Mouse (Mus musculus): ENCODE data around the gene Msh4.

Msh4 gene

DNA sequence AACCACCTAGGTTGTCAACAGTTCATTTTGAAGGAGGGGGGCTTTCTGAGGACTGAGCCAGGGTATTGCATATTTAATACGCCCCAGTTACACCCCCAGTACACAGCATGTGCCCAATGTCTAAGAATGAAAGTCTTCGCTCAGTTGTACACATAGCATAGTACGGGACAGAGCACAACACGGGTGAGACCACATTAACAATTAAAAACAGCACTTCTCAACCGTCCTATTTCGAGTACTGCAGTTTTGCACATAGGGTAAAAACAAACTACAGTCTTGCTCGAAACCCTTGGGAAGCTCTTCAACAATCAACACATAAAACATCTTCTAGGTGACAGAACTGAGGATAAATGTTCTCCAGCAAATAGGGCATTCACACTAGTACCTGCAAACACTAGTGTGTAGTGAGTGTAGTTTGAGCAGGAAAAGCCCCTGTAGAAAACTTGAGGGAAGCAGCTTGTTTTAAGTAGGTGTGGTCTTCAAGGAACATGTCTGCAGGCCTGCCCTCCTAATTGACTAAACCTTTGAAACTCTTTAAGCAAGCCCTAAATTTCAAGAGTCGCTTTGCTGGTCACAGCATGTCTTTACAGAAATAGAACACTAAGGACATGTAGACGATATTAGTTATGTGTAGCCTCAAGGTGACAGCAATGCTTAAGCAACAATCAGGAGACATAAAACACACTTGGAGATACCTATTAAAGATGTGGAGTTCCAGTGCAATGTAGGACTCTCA, at the start of gene Msh4:
TSS of gene Msh4 (minus strand) at position 3 of the 736 bp plus-strand sequence.
- DNase-seq (ENCODE audit: low spot score) = no peak

DNA sequence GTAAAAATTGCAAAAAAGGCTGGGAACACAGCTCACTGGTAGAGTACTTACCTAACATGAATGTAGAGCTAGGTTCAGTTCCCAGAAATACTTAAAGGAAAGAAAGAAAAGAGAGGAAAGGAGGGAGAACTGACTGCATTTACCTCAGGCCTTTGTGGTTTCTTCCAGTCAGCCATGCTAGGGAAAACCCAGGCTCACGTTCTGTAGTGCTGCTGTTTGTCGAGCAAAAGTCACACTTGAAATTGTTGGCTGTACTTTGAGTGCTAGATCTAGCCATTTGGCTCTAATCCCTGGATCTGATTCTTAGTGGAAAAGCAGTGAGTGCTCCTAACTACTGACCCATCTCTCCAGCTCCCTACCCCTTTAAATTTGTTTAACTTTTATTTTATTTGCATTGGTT, 42.2 kb upstream of the Msh4 start:
- DNase-seq (ENCODE audit: low spot score) = no peak

DNA sequence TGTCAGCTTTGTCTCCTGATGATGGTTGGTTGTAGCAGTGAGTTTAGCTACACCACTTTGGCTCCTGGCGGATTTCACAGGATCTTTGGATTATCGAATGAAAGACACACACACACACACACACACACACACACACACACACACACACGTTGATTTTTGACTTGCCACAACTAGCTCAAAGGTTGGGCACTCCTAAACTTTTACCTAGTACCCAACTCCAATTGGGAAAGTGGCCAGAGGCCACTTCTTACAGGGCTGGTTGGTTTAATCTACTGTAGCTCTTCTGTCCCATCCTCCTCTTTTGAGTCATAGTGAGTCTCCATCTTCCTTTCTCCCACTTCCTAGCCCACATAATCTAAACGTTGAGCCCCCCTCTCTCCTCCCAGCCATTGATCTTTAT, 41.3 kb upstream of the Msh4 start:
- DNase-seq (ENCODE audit: low spot score) = no peak

DNA sequence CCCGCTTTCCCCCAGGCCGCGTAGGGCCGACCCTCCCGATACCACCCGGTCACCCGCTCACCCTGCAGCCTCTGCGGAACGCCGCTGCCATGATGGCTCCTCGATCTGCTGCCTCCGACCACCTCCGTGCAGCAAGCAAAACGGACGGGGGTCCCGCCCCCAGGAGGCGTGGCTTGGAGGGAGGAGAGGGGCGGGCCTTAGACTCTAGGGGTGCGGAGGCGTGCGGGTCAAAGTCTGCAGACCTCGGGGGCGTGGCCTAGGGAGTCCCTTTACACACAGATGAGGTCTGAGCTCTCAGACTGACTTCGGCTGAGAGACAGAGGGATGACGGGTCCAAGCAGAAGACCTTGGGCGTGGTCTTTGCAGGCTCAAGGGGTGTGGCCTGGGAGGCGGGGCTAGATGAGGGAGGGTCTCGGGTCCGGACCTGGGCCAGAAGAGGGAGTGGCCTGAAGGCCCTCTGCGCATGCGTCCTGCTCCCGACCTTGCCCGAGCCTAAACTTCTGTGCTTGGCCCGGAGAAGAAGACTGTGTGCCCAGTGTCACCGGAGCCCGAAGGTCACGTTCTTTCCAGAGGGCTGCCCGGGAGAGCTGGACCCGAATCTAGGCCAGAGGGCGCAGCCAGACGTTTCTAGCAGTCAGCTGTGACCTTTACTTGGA, 38.5 kb upstream of the Msh4 start, which contains the start of gene Acadm:
TSS of gene Acadm (minus strand) at position 298 of the 656 bp plus-strand sequence.
- DNase-seq (ENCODE audit: low spot score) = peak; percentile 90

DNA sequence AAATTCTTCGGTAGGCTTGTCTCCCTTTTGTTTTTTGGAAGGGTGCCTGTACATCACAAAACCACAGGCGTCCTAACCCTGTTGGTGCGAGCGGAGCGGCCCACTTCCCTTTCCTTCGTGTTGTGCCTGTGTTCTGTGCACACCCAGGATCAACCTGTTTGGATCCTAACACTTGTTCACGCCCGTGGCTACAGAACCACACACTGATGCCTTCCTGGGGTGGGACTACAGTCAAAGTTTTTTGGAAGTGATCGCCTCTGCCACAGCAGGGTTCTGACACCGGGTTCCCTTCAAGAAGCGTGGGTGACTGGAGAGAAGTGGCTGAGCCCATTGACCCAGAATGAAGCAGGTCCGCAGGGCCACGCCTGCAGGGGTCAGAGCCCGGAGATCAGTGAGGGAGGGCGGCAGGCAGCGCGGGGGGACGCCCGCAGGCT, 38.0 kb upstream of the Msh4 start:
- no peak for DNase-seq (ENCODE audit: low spot score)

DNA sequence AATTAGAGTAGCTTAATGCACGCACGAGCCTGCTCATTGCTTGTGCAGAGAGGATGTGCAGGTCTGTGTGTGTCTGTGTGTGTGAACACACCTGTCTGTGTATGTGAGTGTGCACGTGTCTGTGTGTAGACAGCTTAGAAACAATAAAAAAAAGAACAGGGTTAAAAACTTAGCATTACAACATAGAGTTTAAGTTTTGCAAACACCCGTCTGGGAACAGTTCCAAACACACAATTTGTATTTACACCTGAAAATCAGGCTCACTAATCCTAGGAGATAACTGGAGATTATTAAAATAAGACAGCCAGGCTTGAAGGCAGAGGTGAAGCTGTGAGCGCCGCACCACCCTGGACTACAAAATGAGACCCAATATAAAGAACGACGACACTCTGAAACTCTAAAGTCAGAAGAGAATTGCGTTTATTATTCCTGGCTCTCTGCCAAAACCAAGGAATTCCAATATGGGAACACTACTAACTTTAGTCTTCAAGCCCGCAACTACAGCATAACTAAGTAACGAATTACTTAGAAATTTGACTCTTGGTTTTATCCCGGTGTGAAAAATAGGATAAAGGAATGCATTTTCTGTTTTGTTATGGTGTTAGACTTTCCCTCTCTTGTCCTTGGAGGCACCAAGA, 37.2 kb upstream of the Msh4 start:
- DNase-seq (ENCODE audit: low spot score) = no peak

DNA sequence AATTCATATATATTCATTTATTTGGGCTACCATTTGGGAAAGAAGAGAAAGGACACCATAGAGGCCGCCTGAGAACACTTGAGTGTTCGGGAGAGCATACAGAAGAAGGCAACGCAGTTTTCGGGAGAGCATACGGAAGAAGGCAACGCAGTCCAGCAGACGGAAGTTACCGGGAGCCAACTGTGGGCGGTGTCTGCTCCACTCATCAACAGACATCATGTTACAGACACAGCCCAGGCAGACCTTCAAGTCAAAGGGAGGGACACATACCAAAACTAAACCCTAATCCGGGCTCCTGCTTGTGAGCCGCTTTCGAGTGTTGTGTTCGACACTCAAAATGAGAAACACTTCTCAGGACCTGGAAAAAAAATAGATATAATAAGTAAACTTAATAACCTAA, 35.7 kb upstream of the Msh4 start:
- no peak for DNase-seq (ENCODE audit: low spot score)

DNA sequence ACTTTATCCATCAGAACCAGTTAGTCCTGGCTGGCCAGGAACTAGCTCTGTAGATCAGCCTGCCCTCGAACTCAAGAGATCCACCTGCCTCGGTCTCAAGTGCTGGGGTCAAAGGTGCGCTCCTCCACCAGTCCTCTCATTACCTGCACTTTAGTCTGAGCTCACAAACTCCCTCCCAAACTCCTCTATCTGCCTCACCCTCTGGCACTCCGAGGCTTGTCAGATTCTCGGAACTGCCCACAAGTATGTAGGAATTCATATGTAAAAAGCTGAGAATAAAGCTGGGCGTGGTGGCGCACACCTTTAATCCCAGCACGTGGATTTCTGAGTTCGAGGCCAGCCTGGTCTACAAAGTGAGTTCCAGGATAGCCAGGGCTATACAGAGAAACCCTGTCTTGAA, 34.5 kb upstream of the Msh4 start:
- no peak for DNase-seq (ENCODE audit: low spot score)

DNA sequence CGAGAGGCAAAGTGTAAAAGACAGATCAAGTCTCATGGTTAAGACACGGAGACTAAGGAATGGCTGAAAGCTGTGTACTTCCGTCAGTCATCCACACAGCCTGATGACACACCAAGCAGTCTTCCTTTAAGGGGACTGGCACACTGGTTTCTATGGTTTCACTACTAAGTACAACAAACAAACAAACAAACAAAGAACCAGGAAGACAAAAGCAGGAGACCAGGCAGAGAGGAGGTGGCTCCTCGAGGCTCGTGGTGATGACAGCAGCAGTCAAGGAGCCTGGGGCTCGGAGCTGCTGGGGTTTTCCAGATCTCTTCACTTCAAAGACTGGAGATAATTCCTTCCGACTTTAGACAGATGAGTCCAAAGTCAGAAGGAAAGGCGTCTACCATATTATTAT, 34.1 kb upstream of the Msh4 start:
- no peak for DNase-seq (ENCODE audit: low spot score)

DNA sequence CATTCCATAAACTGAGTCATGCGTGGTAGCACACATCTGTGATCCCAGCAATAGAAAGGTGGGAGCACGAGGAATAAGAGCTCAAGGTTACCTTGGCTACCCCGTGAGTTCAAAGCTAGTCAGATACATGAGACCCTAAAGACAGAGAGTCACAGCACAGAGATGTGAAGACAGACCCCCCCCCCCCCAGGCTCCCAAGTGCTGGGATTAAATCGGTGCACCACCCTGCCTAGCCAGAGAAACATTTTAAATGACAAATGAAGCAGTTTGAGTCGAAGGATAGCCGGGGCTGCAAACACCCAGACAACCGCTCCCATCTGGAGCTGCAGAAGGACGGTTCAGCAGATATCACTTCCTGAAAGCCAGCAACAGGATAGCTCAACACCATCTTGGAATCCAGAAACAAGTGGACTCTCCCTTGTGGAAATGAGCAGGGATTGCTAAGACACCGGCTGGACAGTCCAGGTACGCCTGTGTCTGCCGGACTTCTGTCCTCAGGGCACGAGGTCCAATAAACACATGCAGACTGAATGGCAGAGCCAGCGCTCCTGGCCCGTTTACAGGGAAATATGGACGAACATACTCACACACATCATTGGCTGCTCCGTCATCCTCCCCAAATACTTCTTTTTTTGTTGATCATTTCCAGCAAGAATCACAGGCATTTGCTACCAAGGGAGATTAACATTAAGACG, 31.3 kb upstream of the Msh4 start:
- no peak for DNase-seq (ENCODE audit: low spot score)

DNA sequence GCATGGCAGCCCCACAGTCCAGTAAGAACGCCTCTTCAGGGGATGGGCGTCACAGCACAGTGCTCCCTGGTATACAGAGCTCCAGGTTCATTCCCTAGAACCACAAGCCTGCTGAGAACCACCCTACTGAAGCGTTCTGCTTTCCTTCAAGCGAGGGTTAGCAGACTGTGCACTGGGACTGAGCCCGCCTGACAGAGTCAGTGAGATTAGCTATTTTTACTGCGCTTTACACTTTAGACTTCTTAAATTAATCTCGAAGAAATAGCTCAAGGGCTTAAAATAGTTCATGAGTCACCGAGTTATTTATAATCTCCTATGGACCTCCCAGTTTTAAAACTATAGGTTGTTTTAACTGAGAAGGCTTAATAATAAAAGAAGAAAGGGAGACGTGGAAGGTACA, 29.9 kb upstream of the Msh4 start:
- no peak for DNase-seq (ENCODE audit: low spot score)

DNA sequence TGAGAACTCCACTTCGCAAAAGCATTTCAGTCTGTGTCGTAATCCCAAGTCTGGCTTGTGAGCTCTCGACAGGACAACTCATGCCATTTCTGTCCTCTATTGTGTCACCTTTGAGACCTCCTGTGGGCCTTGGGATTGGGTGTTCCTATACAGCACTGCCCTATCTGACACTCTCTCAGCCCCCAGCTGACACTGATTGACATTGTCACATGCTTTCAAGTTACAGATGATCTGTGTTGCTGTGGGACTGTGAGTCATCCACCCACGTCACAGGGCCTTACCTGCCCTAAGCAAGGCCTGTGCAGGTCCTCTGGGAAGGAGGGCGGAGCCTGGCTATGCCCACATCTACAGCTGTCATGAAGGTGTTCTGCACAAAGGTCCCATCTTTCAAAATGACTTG, 26.5 kb upstream of the Msh4 start:
- DNase-seq (ENCODE audit: low spot score) = no peak

DNA sequence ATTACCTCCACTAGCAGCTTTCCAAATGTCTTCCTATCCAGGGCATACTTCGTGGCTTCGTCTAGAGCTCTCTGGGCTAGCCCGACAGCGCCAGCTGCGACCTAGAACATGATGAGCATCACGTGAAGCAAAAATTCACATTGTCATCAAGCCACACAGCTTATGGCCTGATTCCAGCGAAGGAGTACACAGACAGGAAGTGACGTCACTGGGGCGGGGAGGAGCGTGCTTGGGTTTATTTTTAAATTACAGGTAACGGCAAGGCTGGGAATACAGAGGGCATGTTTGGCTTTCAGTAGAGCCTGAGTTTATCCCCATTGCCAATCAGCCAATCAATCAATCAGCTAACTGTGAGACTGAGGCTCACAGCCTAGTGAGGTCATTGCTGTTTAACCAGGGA, 23.6 kb upstream of the Msh4 start:
- no peak for DNase-seq (ENCODE audit: low spot score)

DNA sequence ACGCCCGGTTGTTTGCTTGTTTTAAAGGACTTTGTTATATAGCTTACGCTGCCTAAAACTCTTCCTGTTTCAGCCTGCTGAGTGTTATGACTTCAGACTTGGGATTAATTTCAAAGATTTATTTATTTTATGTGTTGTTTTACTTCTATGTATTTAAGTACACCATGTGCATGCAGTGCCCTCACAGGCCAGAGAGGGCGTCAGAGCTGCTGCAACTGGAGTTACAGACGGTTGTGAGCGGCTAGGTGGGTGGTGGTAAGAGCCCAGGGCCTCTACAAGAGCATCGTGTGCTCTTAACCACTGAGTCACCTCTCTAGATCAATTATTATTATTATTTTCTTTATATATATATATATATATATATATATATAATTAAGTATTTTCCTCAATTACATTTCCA, 20.4 kb upstream of the Msh4 start:
- DNase-seq (ENCODE audit: low spot score) = no peak

DNA sequence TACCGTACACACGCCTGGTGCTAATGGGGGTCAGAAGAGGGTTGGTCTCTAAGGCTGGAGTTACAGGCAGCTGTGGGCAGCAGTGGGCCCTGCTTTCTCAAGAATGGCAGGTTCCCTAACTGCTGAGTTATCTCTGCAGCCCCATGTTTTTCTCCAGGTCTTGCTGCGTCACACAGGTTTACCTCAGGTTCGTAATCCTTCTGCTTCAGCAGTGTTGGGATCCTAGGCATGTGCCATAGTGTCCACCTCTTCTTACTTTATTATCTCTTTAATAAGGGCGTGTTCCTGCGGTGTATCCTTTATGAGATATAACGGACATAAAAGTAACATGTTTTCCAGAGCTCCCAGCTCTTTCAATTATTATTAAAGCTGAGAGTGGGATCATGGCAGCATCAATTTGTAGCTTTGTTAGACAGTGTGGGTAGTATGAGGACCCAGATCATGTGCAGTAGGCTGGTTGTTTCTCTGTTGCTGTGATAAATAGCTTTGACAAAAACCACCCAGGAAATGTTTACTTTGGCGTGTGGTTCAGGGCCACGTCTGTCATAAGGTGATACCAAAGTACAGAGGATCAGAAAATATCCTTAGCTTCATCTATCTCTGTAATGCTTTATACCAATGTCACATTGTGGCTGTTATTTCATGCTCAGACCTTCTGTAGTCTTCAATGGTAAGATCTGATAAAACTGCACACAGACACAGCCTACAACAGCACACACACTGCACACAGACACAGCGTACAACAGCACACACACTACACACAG, 15.4 kb upstream of the Msh4 start:
- DNase-seq (ENCODE audit: low spot score) = no peak

DNA sequence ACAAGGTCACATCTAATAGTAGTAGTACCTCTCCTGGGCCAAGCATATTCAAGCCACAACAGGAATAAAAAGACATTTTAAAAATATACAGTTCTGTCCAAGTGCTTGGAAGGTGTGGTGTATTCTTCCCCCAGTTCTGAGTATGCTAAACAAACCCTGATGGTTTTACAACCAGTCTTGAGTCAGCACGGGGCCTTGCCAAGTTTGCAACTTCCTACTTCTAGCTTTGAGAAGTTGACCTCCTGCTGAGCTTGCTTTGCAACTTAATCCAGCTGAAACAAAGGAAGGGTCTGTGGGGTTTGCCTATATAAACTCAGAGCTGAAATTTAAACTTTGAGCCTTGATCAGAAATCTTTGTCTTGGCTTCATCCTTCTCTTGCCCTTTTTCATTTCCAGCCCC, 11.3 kb upstream of the Msh4 start:
- DNase-seq (ENCODE audit: low spot score) = no peak

DNA sequence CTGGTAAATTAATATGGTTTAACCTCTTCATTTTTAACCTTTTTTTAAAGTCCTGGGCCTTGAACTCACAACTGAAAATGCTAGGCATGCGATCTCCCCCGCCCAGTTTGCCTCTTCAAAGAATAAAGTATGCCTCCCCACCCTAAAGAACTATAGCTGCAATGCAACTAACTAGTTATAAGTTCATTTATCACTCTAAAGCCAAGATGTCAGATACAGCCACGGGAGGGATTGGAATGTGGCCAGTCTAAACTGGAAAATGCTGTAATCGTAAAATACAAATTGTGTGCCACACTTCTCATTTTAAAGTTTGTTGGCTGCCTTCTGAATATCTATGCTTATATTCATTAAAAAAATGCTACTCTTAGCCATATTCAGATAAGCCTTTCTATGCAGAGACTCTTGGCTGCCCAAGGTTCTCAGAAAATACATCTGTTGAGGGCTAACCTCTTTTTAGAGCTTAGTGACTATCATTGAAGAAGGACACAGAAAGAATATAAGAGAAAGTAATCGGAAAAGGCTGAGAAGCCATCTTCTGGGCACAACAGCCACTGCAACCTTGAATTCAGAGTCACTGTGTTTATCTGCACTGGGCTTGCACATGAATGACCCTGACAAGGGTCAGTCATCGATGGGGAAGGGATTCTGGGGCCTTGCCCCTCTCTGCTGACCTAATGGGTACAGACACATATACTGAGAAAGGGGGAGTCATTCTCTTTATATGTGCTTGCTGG, 7.7 kb upstream of the Msh4 start:
- DNase-seq (ENCODE audit: low spot score) = no peak

DNA sequence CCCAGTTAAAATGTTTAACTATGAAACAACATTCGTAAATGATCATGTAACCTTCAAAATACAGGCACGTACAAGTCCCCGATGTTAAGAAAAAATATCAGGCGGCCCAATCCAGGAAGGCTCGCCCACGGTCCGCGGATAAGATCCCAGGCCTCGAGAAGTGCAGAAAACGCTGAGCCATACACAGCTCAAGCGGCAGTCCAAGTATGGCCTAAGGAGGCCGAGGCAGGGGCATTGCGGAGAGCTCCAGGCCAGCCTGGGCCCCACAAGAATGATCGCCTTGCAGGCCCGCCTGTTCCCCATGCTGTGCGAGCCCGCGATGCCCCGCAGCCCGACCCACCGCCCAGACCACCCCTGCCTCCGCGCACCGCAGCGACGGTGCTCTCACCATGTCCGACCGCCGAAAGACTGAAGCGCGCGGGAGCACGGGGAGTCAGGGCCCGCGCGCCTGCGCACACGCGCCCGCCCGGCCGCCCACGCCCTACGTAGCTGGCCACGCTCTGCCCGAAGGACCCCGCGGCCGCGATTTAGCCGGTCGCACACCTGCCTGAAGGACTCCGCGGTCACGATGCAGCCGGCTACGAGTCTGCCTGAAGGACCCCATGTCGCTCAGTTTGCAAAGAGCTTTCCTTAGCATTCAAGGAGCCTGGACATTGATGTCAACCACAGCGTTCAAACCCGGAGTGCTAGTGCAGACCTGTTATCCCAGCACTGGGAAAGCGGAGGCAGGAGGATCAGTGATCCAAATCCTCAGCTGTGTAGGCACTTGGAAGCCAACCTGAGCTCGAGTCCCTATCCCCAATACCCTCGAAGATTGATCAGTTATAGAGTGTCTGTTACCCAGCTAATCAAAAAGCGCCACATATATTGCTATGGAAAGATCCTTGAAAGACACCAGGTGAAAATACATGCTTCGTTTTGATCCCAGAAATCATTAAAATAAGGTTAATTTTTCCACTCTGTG, 6.9 kb upstream of the Msh4 start, which contains the start of gene Rabggtb:
TSS of gene Rabggtb (minus strand) at position 464 of the 964 bp plus-strand sequence.
- DNase-seq (ENCODE audit: low spot score) = peak; percentile 93

DNA sequence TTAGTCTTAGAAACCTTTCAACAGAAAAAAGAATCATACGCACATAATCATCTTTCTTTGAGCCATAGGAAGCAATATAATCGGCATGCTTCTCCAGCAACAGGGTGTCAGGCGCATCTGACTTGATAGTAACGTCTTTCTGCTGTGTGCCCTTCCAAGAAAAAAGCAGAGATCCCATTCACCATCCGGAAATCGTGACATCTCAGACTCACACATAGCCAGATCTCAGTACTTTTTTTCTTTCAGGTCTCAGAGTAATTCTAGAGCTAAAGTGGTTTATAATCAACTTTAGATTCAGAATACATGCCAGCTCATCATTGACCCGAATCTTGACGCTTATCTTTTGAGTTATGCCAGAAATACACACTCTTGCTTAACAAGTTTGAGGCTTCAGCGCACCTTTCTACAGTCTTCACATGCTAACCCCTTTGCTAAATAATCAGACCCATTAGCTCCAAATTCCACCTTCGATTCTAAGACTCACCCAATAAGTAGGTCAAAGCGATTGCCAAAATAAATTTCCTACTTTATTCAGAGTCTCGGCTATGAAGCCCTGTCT, 6.0 kb upstream of the Msh4 start:
- no peak for DNase-seq (ENCODE audit: low spot score)
